Mouse (Mus musculus): ENCODE measurements at regions not wholly inside any gene's neighbourhood (a gene's known extent, or its start where the extent isn't known, plus 50 kb on each side); places are given as distances from the start of the nearest gene placed in this dataset.

GRCm38 (mm10) chr4:37566226-37566625, 614.7 kb upstream of the Lingo2 start:
- peak; percentile 89 for DNase-seq

GRCm38 (mm10) chr4:37560209-37560608, 608.7 kb upstream of the Lingo2 start:
- DNase-seq, result peak; percentile 26

- DNase-seq, result no peak
Measured at GRCm38 (mm10) chr4:37546001-37546400, 594.5 kb upstream of the Lingo2 start.

DNA sequence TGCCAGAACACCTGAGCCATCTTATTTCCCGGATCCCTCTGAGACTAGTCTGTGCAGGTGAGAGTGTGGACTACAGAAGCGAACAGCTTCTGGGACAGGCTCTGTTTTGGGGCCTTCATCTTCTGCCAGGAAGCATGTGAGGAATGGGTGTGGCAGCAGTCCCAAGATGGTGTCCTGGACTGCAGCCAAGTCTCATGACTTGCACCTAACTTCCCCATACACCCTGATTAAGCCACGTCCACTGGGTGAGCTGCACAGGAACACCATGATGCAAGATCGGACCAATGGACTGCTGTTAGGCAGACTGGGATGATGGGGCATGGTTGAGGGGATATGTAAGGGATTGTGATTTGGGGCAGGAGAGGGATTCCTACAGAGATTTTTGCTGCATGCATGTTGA, 556.2 kb upstream of the Lingo2 start:
- no peak for DNase-seq
